Mouse (Mus musculus) CH12.LX (cell line): ENCODE measurements around the gene Smc1b. TPM values are rescaled to one million over a fixed set of nuclear protein-coding genes. Genes with fewer than 3 reads are reported as not detected.

ENCODE experiments used
- DNase-seq: peaks from one replicate; pipeline ENCODE4 v3.0.0-alpha.2; 2013; ENCODE audit errors: extremely low read depth
- H3K27ac ChIP-seq: 2 replicates; pipeline ENCODE4 v1.5.1; 2012; ENCODE audit warnings: low read depth, mild to moderate bottlenecking, control low read depth, moderate library complexity; ENCODE audit not compliant: insufficient read depth
- H3K27me3 ChIP-seq: replicated peaks from 2 replicates; pipeline ENCODE3; 2012; ENCODE audit warnings: inconsistent platforms
- H3K36me3 ChIP-seq, 2 experiments: replicated peaks in 1 of 2; 2 replicates each; pipeline versions ENCODE3 to v1.6.1; 2012; ENCODE audit warnings: inconsistent platforms in 1 of 2, low read length in 1 of 2, mild to moderate bottlenecking in 1 of 2, mixed read lengths in 1 of 2, moderate library complexity in 1 of 2; ENCODE audit not compliant: control insufficient read depth in 1 of 2, insufficient read depth in 1 of 2
- H3K4me1 ChIP-seq, 2 experiments: 2 replicates each; pipeline ENCODE4 v1.6.1; 2012; ENCODE audit warnings: inconsistent platforms in 1 of 2, moderate library complexity in 1 of 2; ENCODE audit not compliant: insufficient read depth in 2 of 2, control insufficient read depth in 1 of 2
- H3K4me2 ChIP-seq: 2 replicates; pipeline ENCODE4 v1.6.1; 2012; ENCODE audit warnings: low read depth, mild to moderate bottlenecking, control low read depth; ENCODE audit not compliant: poor library complexity, insufficient read depth, severe bottlenecking
- H3K4me3 ChIP-seq, 3 experiments: fragments of 150-350 bp in 1 of 3; sonication (generic) in 1 of 3; replicated peaks in 1 of 3; 2 replicates each; pipeline versions ENCODE3 to v1.5.1; 2011 to 2012; ENCODE audit warnings: low read depth in 2 of 3, low read length in 2 of 3, mild to moderate bottlenecking in 2 of 3, moderate library complexity in 2 of 3, control low read depth in 1 of 3, improper control_type of control experiment in 1 of 3, inconsistent platforms in 1 of 3, mixed read lengths in 1 of 3; ENCODE audit not compliant: poor library complexity in 1 of 3
- H3K79me2 ChIP-seq: replicated peaks from 2 replicates; pipeline ENCODE4 v1.6.1; 2012; ENCODE audit warnings: mild to moderate bottlenecking, moderate library complexity; ENCODE audit not compliant: control insufficient read depth, poor library complexity, insufficient read depth, severe bottlenecking; ENCODE audit errors: extremely low read depth
- H3K9ac ChIP-seq: 2 replicates; pipeline ENCODE4 v1.6.1; 2012; ENCODE audit warnings: low read depth, mild to moderate bottlenecking, control low read depth, moderate library complexity; ENCODE audit not compliant: insufficient read depth
- H3K9me3 ChIP-seq: replicated peaks from 2 replicates; pipeline ENCODE3; 2012; ENCODE audit warnings: low read length, inconsistent platforms, mixed read lengths
- BHLHE40 ChIP-seq: IDR thresholded peaks from 2 replicates; pipeline ENCODE4 v1.6.1; 2011; ENCODE audit warnings: mild to moderate bottlenecking, low read depth, low read length, improper control_type of control experiment
- CHD2 ChIP-seq: IDR thresholded peaks from 2 replicates; pipeline ENCODE4 v1.6.1; 2011; ENCODE audit warnings: low read length, improper control_type of control experiment
- CTCF ChIP-seq, 2 experiments: IDR thresholded peaks in 1 of 2; conservative IDR thresholded peaks in 1 of 2; 2 replicates each; pipeline ENCODE4 v1.5.1; 2011 to 2012; ENCODE audit warnings: low read depth in 2 of 2, low read length in 2 of 2, improper control_type of control experiment in 1 of 2, inconsistent platforms in 1 of 2, mild to moderate bottlenecking in 1 of 2, moderate library complexity in 1 of 2
- E2F4 ChIP-seq: IDR thresholded peaks from 2 replicates; pipeline ENCODE4 v1.6.1; 2011; ENCODE audit warnings: low read depth, low read length, improper control_type of control experiment; ENCODE audit not compliant: insufficient replicate concordance
- ELF1 ChIP-seq: IDR thresholded peaks from 2 replicates; pipeline ENCODE4 v1.6.1; 2014; ENCODE audit warnings: low read depth, mild to moderate bottlenecking, inconsistent platforms, low read length, improper control_type of control experiment
- EP300 ChIP-seq: IDR thresholded peaks from 2 replicates; pipeline ENCODE4 v1.6.1; 2011; ENCODE audit warnings: low read length, improper control_type of control experiment
- HCFC1 ChIP-seq: IDR thresholded peaks from 2 replicates; pipeline ENCODE4 v1.6.1; 2012; ENCODE audit warnings: low read depth, mild to moderate bottlenecking, inconsistent platforms, low read length, improper control_type of control experiment
- IRF4 ChIP-seq: IDR thresholded peaks from 2 replicates; pipeline ENCODE4 v1.6.1; 2014; ENCODE audit warnings: low read depth, mild to moderate bottlenecking, inconsistent platforms, low read length, improper control_type of control experiment
- JUND ChIP-seq: conservative IDR thresholded peaks from 2 replicates; pipeline ENCODE4 v1.6.1; 2011; ENCODE audit warnings: low read depth, low read length, improper control_type of control experiment
- MEF2A ChIP-seq: IDR thresholded peaks from 2 replicates; pipeline ENCODE4 v1.6.1; 2014; ENCODE audit warnings: low read depth, mild to moderate bottlenecking, inconsistent platforms, low read length, improper control_type of control experiment, borderline replicate concordance
- NELFE ChIP-seq: IDR thresholded peaks from 2 replicates; pipeline ENCODE4 v1.6.1; 2011; ENCODE audit warnings: low read depth, low read length, improper control_type of control experiment
- POLR2A ChIP-seq: IDR thresholded peaks from 2 replicates; pipeline ENCODE4 v1.6.1; 2011; ENCODE audit warnings: low read depth, mild to moderate bottlenecking, improper control_type of control experiment, low read length
- POLR2AphosphoS2 ChIP-seq: IDR thresholded peaks from 2 replicates; pipeline ENCODE4 v1.6.1; 2011; ENCODE audit warnings: low read depth, low read length, improper control_type of control experiment
- RAD21 ChIP-seq: IDR thresholded peaks from 2 replicates; pipeline ENCODE4 v1.6.1; 2011; ENCODE audit warnings: low read depth, mild to moderate bottlenecking, low read length, improper control_type of control experiment, moderate library complexity
- SIN3A ChIP-seq: IDR thresholded peaks from 2 replicates; pipeline ENCODE4 v1.6.1; 2012; ENCODE audit warnings: low read length, improper control_type of control experiment, inconsistent platforms
- SMC3 ChIP-seq: IDR thresholded peaks from 2 replicates; pipeline ENCODE4 v1.6.1; 2011; ENCODE audit warnings: low read depth, low read length, improper control_type of control experiment
- TCF12 ChIP-seq: IDR thresholded peaks from 2 replicates; pipeline ENCODE4 v1.6.1; 2014; ENCODE audit warnings: low read depth, mild to moderate bottlenecking, inconsistent platforms, low read length, improper control_type of control experiment
- USF1 ChIP-seq: IDR thresholded peaks from 2 replicates; pipeline ENCODE4 v1.6.1; 2014; ENCODE audit warnings: low read depth, mild to moderate bottlenecking, inconsistent platforms, low read length, improper control_type of control experiment
- dilution Hi-C: fragments of 300-500 bp; cut with MboI; formaldehyde crosslinking; loops from 2 replicates; pipeline ENCODE4 v1.14.3; 2020; ENCODE audit warnings: low sequenced_read_pairs; ENCODE audit not compliant: extremely low pct_unique_long_range_greater_than_20kb, extremely low pct_ligation_motif_present
- in situ Hi-C: fragments of 300-500 bp; cut with MboI; formaldehyde crosslinking; loops from 3 replicates; pipeline ENCODE4 v1.14.3; 2019; ENCODE audit warnings: low sequenced_read_pairs, low pct_ligation_motif_present, low pct_unique_long_range_greater_than_20kb, mixed read lengths
- polyA plus RNA-seq: library from polyadenylated mRNA; unstranded; fragments of >175 nt; gene quantifications from 2 replicates; pipeline ENCODE4 v1.2.1, GENCODE M21; 2012; ENCODE audit warnings: low read depth; ENCODE audit not compliant: insufficient read length
- total RNA-seq, 2 experiments: library from RNA; depleted of rRNA; stranded (reverse); fragments of 300-350 nt in 1 of 2; fragments of >200 nt in 1 of 2; gene quantifications; 2 replicates each; pipeline ENCODE4 v1.2.3; 2012 to 2014

Smc1b gene
- total and polyA plus RNA-seq, 3 experiments: not detected

DNA sequence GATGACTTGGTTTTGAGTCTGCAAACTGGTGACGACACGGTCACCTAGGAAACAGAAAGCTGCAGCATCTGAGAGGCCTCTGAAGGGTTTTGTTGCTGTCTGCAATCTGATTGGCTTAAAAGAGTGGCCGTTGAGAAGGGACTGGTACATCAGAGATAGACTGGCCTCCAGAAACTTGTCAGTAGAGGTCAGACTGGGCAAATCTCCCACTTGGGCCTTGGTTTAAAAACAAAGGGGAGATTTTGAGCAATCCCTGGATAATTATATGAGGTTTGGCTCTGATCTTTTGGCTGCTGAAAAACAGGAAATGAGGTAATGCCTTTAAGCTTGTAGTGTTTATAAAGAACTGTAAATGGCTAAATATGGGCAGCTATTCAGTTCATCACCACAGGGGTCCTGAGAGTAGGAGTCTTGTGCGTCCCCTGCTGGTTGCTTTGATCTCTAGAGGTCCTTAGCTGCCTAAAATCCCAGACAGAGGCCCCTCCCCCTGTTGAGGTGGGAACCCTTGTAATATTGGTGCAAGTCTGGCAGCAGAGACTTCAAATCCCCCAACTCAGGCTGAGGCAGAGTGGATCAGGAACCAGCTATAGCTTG is 89.3 kb downstream of the Smc1b start:
- Histone ChIP-seq H3K9ac (no peak overlapping the region), H3K27ac (no peak overlapping the region), H3K27me3 (no peaks in the 10 kb centered on the region), H3K9me3 (no peaks in the 10 kb centered on the region)
- peak; percentile 47 to 72 for TF ChIP-seq CTCF (conservative IDR thresholded peaks at IDR 0.05 in 1 of 2, IDR thresholded peaks at IDR 0.05 in 1 of 2; ENCODE audit: low read depth in 2 of 2, low read length in 2 of 2)
- TF ChIP-seq JUND: peak; percentile 48; the same call in 1 of the 2 replicates
- 0 out of 2 replicates have a peak, but pooled peaks have one; percentile 15 for TF ChIP-seq EP300
- TF ChIP-seq MEF2A: 0 out of 2 replicates have a peak, but pooled peaks have one; percentile 21
- peak; percentile 66 for TF ChIP-seq SMC3
- no peak for TF ChIP-seq E2F4
- TF ChIP-seq RAD21: peak; percentile 35
- no peak for TF ChIP-seq NELFE
- TF ChIP-seq POLR2A: no peak
- no peak for TF ChIP-seq CHD2
- TF ChIP-seq SIN3A: no peak
- TF ChIP-seq TCF12: no peak
- TF ChIP-seq, all 38 proteins: peak for 6
- H3K36me3 ChIP-seq: peaks cover 3 to 58% of the 10 kb centered on the region in 2 experiments
- H3K79me2 ChIP-seq: no peaks in the 10 kb centered on the region
- in situ Hi-C loops: no loop called here
- H3K4me1 ChIP-seq: peaks cover 8 to 51% of the 10 kb centered on the region in 2 experiments
- dilution Hi-C loops: no loop called here
- no peak overlapping the region for H3K4me2 ChIP-seq
- no peak overlapping the region for H3K4me3 ChIP-seq
- DNase-seq: peak; percentile 74

DNA sequence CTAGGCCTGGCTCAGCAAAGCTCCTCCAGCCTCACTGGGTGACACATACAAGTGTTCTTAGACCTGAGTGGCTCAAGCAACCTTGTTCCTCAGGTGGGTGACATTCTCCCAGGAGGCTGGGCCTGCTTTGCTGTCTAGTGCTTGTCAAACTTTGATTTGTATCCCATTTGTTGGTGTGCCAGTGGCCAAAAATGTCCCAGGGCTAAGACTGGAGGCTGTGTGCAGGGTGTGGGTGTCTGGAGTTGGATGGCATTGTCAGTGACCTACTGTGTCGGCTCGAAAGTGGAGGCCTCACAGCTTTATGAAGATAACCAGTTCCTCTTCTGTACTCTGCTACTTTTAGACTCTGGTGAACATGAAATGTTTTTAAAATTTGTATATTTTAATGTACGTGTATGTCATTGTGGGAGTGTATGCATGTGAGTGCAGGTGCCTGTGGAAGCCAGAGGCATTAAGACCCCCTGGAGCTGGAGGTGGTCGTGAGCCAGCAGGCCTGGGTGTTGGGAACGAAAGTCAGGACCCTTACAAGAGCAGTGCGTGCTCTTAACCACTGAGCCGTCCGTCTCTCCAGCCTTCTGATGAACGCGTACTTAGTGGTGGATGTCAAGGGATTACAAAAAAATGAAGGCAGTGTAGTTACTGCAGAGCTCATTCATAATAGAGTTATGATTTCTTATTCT is 90.1 kb downstream of the Smc1b start:
- Histone ChIP-seq H3K9me3 (no peaks in the 10 kb centered on the region), H3K4me1 (peaks cover 8 to 51% of the 10 kb centered on the region in 2 experiments), H3K27me3 (no peaks in the 10 kb centered on the region), H3K36me3 (peaks cover 3 to 50% of the 10 kb centered on the region in 2 experiments), H3K79me2 (no peaks in the 10 kb centered on the region), H3K4me3 (no peak overlapping the region), H3K9ac (no peak overlapping the region), H3K27ac (no peak overlapping the region), H3K4me2 (no peak overlapping the region)
- TF ChIP-seq EP300 (no peak), TCF12 (no peak), CTCF (conservative IDR thresholded peaks at IDR 0.05 in 1 of 2, IDR thresholded peaks at IDR 0.05 in 1 of 2; ENCODE audit: low read depth in 2 of 2, low read length in 2 of 2) (no peak), ELF1 (no peak), SIN3A (no peak), NELFE (no peak), JUND (no peak), POLR2AphosphoS2 (no peak), IRF4 (no peak), USF1 (no peak), BHLHE40 (no peak), HCFC1 (no peak)
- dilution Hi-C loops (no loop called here), in situ Hi-C loops (no loop called here)
- DNase-seq: no peak
